Mouse (Mus musculus) adipose tissue, adult 10 weeks (tissue): Measurements from ENCODE around the gene Vmn1r194. TPM values are rescaled to one million over a fixed set of nuclear protein-coding genes. Genes with fewer than 3 reads are reported as not detected.

Experiments
- polyA plus RNA-seq: library from polyadenylated mRNA; stranded (reverse); fragments of 350-450 nt; fragmentation: Illumina TruSeq; extraction: RNeasy Lipid Tissue Mini Kit (QIAGEN cat#74804); gene quantifications from one replicate; pipeline ENCODE4 v1.2.3, GENCODE M21; 2014; ENCODE audit warnings: low read depth, low replicate concordance

The Vmn1r194 gene
- not detected for polyA plus RNA-seq

DNA sequence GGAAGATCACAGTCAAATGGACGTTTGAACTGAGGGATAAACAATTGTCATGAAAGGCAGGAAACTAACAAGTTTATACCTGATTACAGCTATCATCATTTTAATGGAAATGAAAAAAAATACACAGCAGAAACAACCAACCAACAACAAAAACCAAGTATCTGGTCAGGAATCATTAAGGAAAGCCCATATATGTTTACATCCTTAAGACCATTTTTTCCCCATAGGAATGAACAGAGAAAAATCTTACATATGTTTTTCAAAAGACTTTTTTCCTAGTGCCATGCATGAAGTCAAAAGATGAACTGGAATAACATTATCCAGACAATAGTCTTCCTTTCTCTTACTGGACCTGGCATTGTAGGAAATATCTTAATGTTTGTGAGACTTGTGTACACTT, at the start of gene Vmn1r194:
Gene Vmn1r194, plus strand, starts transcription at position 301 of the 400 bp plus-strand sequence.

DNA sequence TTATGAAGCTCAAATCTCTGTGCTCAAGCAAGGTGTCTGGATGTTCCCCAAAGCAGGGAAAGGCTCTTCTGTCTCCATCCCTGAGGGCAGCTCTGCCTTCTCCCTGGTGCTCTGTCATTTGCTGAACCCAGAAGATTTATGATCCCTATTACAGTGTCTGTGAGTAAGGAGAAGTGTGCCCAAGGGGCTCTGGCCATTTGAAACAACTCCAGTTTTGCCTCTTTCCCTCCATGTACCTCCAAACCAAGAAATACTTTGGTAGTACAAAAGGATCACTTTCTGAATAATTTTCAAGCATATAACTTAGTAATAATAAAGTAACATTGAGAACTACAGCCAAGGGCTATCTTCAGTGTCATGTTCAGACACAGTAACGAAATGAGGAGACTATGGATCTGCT, 21.0 kb upstream of the Vmn1r194 start, which contains the start of gene Vmn1r193:
Gene Vmn1r193, minus strand, starts transcription at position 101 of the 400 bp plus-strand sequence.

GRCm38 (mm10) chr13:22270222-22270621, 26.2 kb downstream of the Vmn1r194 start, which contains the start of gene Vmn1r195:
Vmn1r195 (plus strand) TSS chr13:22270522.

DNA sequence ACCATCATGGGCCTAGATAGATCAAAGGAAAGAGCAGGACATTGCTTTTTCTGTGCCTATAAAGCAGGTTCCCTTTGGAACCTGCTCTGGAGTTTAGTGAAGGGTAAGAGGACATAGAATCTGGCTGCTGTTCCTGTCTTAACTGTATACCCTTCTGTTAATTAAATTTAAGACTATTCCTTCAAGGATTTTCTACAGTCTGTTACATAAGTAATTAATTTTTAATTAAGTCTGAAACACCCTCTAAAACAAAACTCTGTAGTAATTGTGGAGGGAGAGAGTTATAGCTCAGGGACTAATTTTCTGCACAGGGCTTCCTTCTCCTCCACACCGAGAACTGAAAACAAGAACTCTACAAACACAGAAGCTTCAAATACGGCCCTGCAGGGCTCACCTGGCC, 45.6 kb downstream of the Vmn1r194 start, which contains the start of gene Vmn1r196:
Gene Vmn1r196, plus strand, starts transcription at position 301 of the 400 bp plus-strand sequence.

Other genes starting within 250 kb of the Vmn1r194 start
- gene Prss16, start 234.5 kb upstream of the Vmn1r194 start, polyA plus RNA-seq, result not detected
- not detected for gene Hist1h2ah, start 208.6 kb upstream of the Vmn1r194 start, polyA plus RNA-seq
- gene Hist1h2bk, start 208.3 kb upstream of the Vmn1r194 start, polyA plus RNA-seq, result not detected
- 6.8 TPM for gene Hist1h4i, start 202.9 kb upstream of the Vmn1r194 start, polyA plus RNA-seq
- not detected for gene Hist1h2ag, start 201.3 kb upstream of the Vmn1r194 start, polyA plus RNA-seq
- not detected for gene Hist1h2bj, start 201.0 kb upstream of the Vmn1r194 start, polyA plus RNA-seq
- not detected for gene Vmn1r188, start 159.8 kb upstream of the Vmn1r194 start, polyA plus RNA-seq
- gene Vmn1r189, start 138.4 kb upstream of the Vmn1r194 start, polyA plus RNA-seq, result not detected
- gene Vmn1r191, start 60.2 kb upstream of the Vmn1r194 start, polyA plus RNA-seq, result not detected
- not detected for gene Vmn1r192, start 53.1 kb upstream of the Vmn1r194 start, polyA plus RNA-seq
- not detected for gene Vmn1r193, start 21.1 kb upstream of the Vmn1r194 start, polyA plus RNA-seq
- gene Vmn1r195, start 26.3 kb downstream of the Vmn1r194 start, polyA plus RNA-seq, result not detected
- not detected for gene Vmn1r196, start 45.7 kb downstream of the Vmn1r194 start, polyA plus RNA-seq
- not detected for gene Vmn1r197, start 80.4 kb downstream of the Vmn1r194 start, polyA plus RNA-seq
- gene Vmn1r198, start 106.1 kb downstream of the Vmn1r194 start, polyA plus RNA-seq, result not detected
- gene Vmn1r199, start 135.6 kb downstream of the Vmn1r194 start, polyA plus RNA-seq, result not detected
- not detected for gene Vmn1r200, start 146.2 kb downstream of the Vmn1r194 start, polyA plus RNA-seq
- not detected for gene Vmn1r201, start 227.7 kb downstream of the Vmn1r194 start, polyA plus RNA-seq